Mouse (Mus musculus): ENCODE results near the gene Smagp.

DNA sequence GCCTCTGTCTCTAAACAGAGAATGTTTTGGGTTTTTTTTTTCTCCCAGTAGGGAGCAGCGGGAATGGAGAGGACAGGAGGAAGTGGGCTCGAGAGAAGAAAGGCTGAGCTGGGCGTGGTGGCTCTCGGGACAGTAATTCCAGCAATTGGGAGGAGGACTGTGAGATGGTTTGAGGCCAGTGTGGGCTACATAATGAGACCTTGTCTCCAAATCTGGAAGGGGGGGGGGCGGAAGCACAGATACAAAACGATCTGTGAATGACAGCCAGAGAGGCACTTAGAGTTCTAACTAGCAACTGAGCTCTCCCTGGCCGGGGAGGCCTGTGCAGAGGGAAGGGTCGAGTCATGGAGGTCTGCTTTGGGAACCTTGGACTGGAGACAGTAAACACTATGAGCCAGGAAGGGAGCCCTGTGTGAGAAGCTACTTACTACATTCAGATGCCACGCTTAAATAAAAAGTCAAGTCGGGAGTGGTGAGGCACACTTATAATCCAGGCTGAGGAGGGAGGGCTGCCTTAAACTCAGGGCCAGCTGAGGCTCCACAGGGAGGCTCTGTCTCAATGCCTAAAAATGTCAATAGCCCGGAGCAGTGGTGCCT is 8.9 kb downstream of the Smagp start:
- TF ChIP-seq POLR2A (IDR thresholded peaks at IDR 0.05; ENCODE audit: low read depth, low read length) (no peak), CTCF (IDR thresholded peaks at IDR 0.05; ENCODE audit: extremely low read depth, insufficient read length, insufficient replicate concordance, low read depth, low read length) (no peak)

All from small intestine, adult 2 months (tissue).